Mouse (Mus musculus) limb, embryonic 13.5 days (tissue): ENCODE results near the gene Ipo8. TPM values are rescaled to one million over a fixed set of nuclear protein-coding genes. Genes with fewer than 3 reads are reported as not detected.

Experiments
- ATAC-seq: fragments of 200-750 bp; cut with Nextera tagmentation; 2 replicates; pipeline ENCODE4 v1.8.0; 2017; ENCODE audit warnings: low read depth, moderate number of reproducible peaks, moderate TSS enrichment; ENCODE audit not compliant: low FRiP score
- H3K27ac ChIP-seq: fragments of 300-500 bp; sonication (generic); 2 replicates; pipeline ENCODE4 v1.5.1; 2015; ENCODE audit warnings: inconsistent platforms, mild to moderate bottlenecking, moderate library complexity
- H3K27me3 ChIP-seq: fragments of 300-500 bp; sonication (generic); 2 replicates; pipeline ENCODE4 v1.6.1; 2015; ENCODE audit warnings: mild to moderate bottlenecking, inconsistent platforms
- H3K36me3 ChIP-seq: fragments of 300-500 bp; sonication (generic); 2 replicates; pipeline ENCODE4 v1.6.1; 2015; ENCODE audit warnings: inconsistent platforms, mild to moderate bottlenecking, moderate library complexity
- H3K4me1 ChIP-seq: fragments of 300-500 bp; sonication (generic); 2 replicates; pipeline ENCODE4 v1.6.1; 2015; ENCODE audit warnings: inconsistent platforms
- H3K4me2 ChIP-seq: fragments of 300-500 bp; sonication (generic); replicated peaks from 2 replicates; pipeline ENCODE4 v1.6.1; 2015; ENCODE audit warnings: inconsistent platforms, mild to moderate bottlenecking, moderate library complexity
- H3K4me3 ChIP-seq: fragments of 300-500 bp; sonication (generic); 2 replicates; pipeline ENCODE4 v1.5.1; 2015; ENCODE audit warnings: moderate library complexity, mild to moderate bottlenecking, inconsistent platforms
- H3K9ac ChIP-seq: fragments of 300-500 bp; sonication (generic); 2 replicates; pipeline ENCODE4 v1.6.1; 2015; ENCODE audit warnings: mild to moderate bottlenecking, inconsistent platforms
- H3K9me3 ChIP-seq: fragments of 300-500 bp; sonication (generic); 2 replicates; pipeline ENCODE4 v1.6.1; 2016; ENCODE audit warnings: inconsistent platforms
- WGBS: fragments of 180-500 bp; shearing (Covaris S2); methylation state at CpG from one replicate; pipeline ENCODE4 v1.1.7; 2015; 5-methylcytosine and 5-hydroxymethylcytosine counted together
- polyA plus RNA-seq: library from polyadenylated mRNA; unstranded; fragments of >200 nt; fragmentation: Nextera tagmentation; extraction: Ambion mirVana; gene quantifications from 2 replicates; pipeline ENCODE4 v1.2.1, GENCODE M21; 2015

Ipo8 gene
- polyA plus RNA-seq, 1 experiment from 2014 or later: 25.5 TPM

- 57% methylated on average over 8 of the region's 8 CpGs for WGBS
- H3K27ac ChIP-seq: no peak overlapping the region
- peak; percentile 67 for ATAC-seq
- no peaks in the 10 kb centered on the region for H3K27me3 ChIP-seq
- H3K4me2 ChIP-seq: peak overlapping the region; percentile 15; the same call in 1 of the 2 replicates
- no peaks in the 10 kb centered on the region for H3K36me3 ChIP-seq
- no peak overlapping the region for H3K4me3 ChIP-seq
- H3K9ac ChIP-seq: no peak overlapping the region
- H3K9me3 ChIP-seq: no peaks in the 10 kb centered on the region
- peaks cover 27% of the 10 kb centered on the region for H3K4me1 ChIP-seq
Observed at GRCm38 (mm10) chr6:148740521-148741226, 90.6 kb downstream of the Ipo8 start.

GRCm38 (mm10) chr6:148736390-148736789 is 94.9 kb downstream of the Ipo8 start:
- Histone ChIP-seq H3K4me1 (peaks cover 20% of the 10 kb centered on the region), H3K27ac (no peak overlapping the region), H3K9ac (no peak overlapping the region), H3K27me3 (no peaks in the 10 kb centered on the region), H3K36me3 (no peaks in the 10 kb centered on the region), H3K9me3 (no peaks in the 10 kb centered on the region), H3K4me3 (no peak overlapping the region), H3K4me2 (no peak overlapping the region)
- ATAC-seq: no peak
- 75% methylated on average over 1 of the region's 1 CpGs for WGBS

GRCm38 (mm10) chr6:148734012-148734411 is 97.3 kb downstream of the Ipo8 start:
- Histone ChIP-seq H3K27me3 (no peaks in the 10 kb centered on the region), H3K9me3 (no peaks in the 10 kb centered on the region), H3K4me2 (no peak overlapping the region), H3K36me3 (no peaks in the 10 kb centered on the region), H3K4me3 (no peak overlapping the region), H3K4me1 (peaks cover 10% of the 10 kb centered on the region; the same call in 1 of the 2 replicates), H3K9ac (no peak overlapping the region), H3K27ac (no peak overlapping the region)
- 92% methylated on average over 20 of the region's 20 CpGs for WGBS
- ATAC-seq: no peak

GRCm38 (mm10) chr6:148732920-148733319 is 98.3 kb downstream of the Ipo8 start:
- H3K27me3 ChIP-seq: no peaks in the 10 kb centered on the region
- H3K9ac ChIP-seq: no peak overlapping the region
- H3K4me2 ChIP-seq: no peak overlapping the region
- H3K9me3 ChIP-seq: no peaks in the 10 kb centered on the region
- H3K36me3 ChIP-seq: no peaks in the 10 kb centered on the region
- peaks cover 9% of the 10 kb centered on the region for H3K4me1 ChIP-seq
- no peak overlapping the region for H3K27ac ChIP-seq
- H3K4me3 ChIP-seq: no peak overlapping the region
- no peak for ATAC-seq
- WGBS: 50% methylated on average over 1 of the region's 1 CpGs

GRCm38 (mm10) chr6:148728571-148728970 is 102.7 kb downstream of the Ipo8 start:
- no peaks in the 10 kb centered on the region for H3K9me3 ChIP-seq
- peaks cover 11% of the 10 kb centered on the region; the same call in 1 of the 2 replicates for H3K4me1 ChIP-seq
- no peak overlapping the region for H3K4me3 ChIP-seq
- no peak overlapping the region for H3K9ac ChIP-seq
- H3K27me3 ChIP-seq: no peaks in the 10 kb centered on the region
- H3K27ac ChIP-seq: no peak overlapping the region
- H3K4me2 ChIP-seq: no peak overlapping the region
- no peaks in the 10 kb centered on the region for H3K36me3 ChIP-seq
- no peak; the same call in 1 of the 2 replicates for ATAC-seq
- 66% methylated on average over 3 of the region's 3 CpGs for WGBS

GRCm38 (mm10) chr6:148727871-148728524 is 103.3 kb downstream of the Ipo8 start:
- no peak overlapping the region for H3K4me3 ChIP-seq
- ATAC-seq: 0 out of 2 replicates have a peak, but pooled peaks have one; percentile 24
- no peaks in the 10 kb centered on the region for H3K36me3 ChIP-seq
- 41% methylated on average over 6 of the region's 6 CpGs for WGBS
- no peaks in the 10 kb centered on the region for H3K27me3 ChIP-seq
- H3K27ac ChIP-seq: no peak overlapping the region
- H3K9ac ChIP-seq: no peak overlapping the region
- H3K9me3 ChIP-seq: no peaks in the 10 kb centered on the region
- H3K4me2 ChIP-seq: no peak overlapping the region
- H3K4me1 ChIP-seq: peaks cover 11% of the 10 kb centered on the region; the same call in 1 of the 2 replicates

- H3K36me3 ChIP-seq: no peaks in the 10 kb centered on the region
- no peak for ATAC-seq
- H3K27me3 ChIP-seq: no peaks in the 10 kb centered on the region
- peaks cover 8% of the 10 kb centered on the region; the same call in 1 of the 2 replicates for H3K4me1 ChIP-seq
- no peak overlapping the region for H3K9ac ChIP-seq
- no peak overlapping the region for H3K4me3 ChIP-seq
- H3K27ac ChIP-seq: no peak overlapping the region
- no peak overlapping the region for H3K4me2 ChIP-seq
- no peaks in the 10 kb centered on the region for H3K9me3 ChIP-seq
- 35% methylated on average over 3 of the region's 3 CpGs for WGBS
Observed at GRCm38 (mm10) chr6:148724453-148724852, 106.8 kb downstream of the Ipo8 start.

Other genes starting within 250 kb of the Ipo8 start
- gene Caprin2, start 64.8 kb upstream of the Ipo8 start, polyA plus RNA-seq: 15.1 and 17.7 TPM in 2 replicates
- gene Sinhcaf, start 115.0 kb upstream of the Ipo8 start, polyA plus RNA-seq: 107 and 108 TPM in 2 replicates